24 mouse cellular contexts compared by ENCODE assay signal in genomic region chr11:95619081-95619480, GRCm38 (mm10). TPM values are rescaled to one million over a fixed set of nuclear protein-coding genes. Genes with fewer than 3 reads are reported as not detected.
DNase-seq lines count a peak whose midpoint lies in the region; ATAC-seq lines count a peak whose summit lies in the region.
"Had no signal": no experiment of that assay in that cellular context is flagged by ENCODE, and none has a peak within 500 bp of the region (broad histone marks: within the 10 kb centered on the region; RNA-seq: fewer than 3 reads in every experiment).

No protein-coding gene starts in this region.

- H3K27ac ChIP-seq in hindbrain, embryonic 14.5 days, result no peak overlapping the region
- H3K27ac ChIP-seq in hindbrain, embryonic 13.5 days, result no peak overlapping the region
- H3K27ac ChIP-seq in midbrain, embryonic 10.5 days (replicated peaks), result peak overlapping the region; percentile 13; the same call in 1 of the 2 replicates
- H3K27ac ChIP-seq in midbrain, embryonic 15.5 days, result no peak overlapping the region
- no peak overlapping the region for H3K27ac ChIP-seq in neural tube, embryonic 15.5 days (replicated peaks)
- H3K27ac ChIP-seq: heart, embryonic 10.5 days; kidney, embryonic 15.5 days; liver, embryonic 15.5 days; lung, embryonic 15.5 days; stomach, postnatal 0 days had no signal

- DNase-seq in cerebellum, postnatal 14 days, result peak; percentile 70 to 76
- no peak for DNase-seq in cerebellum, adult 9-10 months
- no peak for DNase-seq in hindbrain, embryonic 14.5 days (ENCODE audit: low spot score)
- DNase-seq in midbrain, embryonic 10.5 days (ENCODE audit: low spot score), result no peak
- no peak for DNase-seq in urinary bladder, postnatal 25 days (ENCODE audit: low spot score)
- DNase-seq: adrenal gland, postnatal 36 days; cerebellum, adult 11 months; cerebellum, postnatal 36 days; embryo, embryonic 11 days; kidney, postnatal 36 days; liver; lung, postnatal 36 days; midbrain, embryonic 14.5 days; right cerebral cortex, postnatal 14 days had no signal

- H3K27me3 ChIP-seq in hindbrain, embryonic 14.5 days (ENCODE audit: control insufficient read depth, insufficient read depth, low read length), result no peaks in the 10 kb centered on the region
- H3K27me3 ChIP-seq in hindbrain, embryonic 13.5 days, result peaks cover 15% of the 10 kb centered on the region; the same call in 1 of the 2 replicates
- peaks cover 40% of the 10 kb centered on the region for H3K27me3 ChIP-seq in midbrain, embryonic 10.5 days (ENCODE audit: low read depth, poor library complexity, severe bottlenecking)
- H3K27me3 ChIP-seq in midbrain, embryonic 15.5 days (replicated peaks), result no peaks in the 10 kb centered on the region; the same call in 1 of the 2 replicates
- H3K27me3 ChIP-seq in neural tube, embryonic 15.5 days (replicated peaks), result no peaks in the 10 kb centered on the region
- H3K27me3 ChIP-seq: lung, embryonic 15.5 days had no signal

- ATAC-seq in hindbrain, embryonic 14.5 days (ENCODE audit: low FRiP score), result peak; percentile 28; the same call in 1 of the 2 replicates
- no peak for ATAC-seq in hindbrain, embryonic 13.5 days (ENCODE audit: low FRiP score)
- ATAC-seq in midbrain, embryonic 15.5 days (replicated peaks), result no peak
- peak; percentile 40 for ATAC-seq in neural tube, embryonic 15.5 days (ENCODE audit: low FRiP score)
- ATAC-seq: intestine, postnatal 0 days had no signal

- H3K9ac ChIP-seq in hindbrain, embryonic 14.5 days, result no peak overlapping the region
- no peak overlapping the region for H3K9ac ChIP-seq in hindbrain, embryonic 13.5 days
- H3K9ac ChIP-seq in midbrain, embryonic 15.5 days, result no peak overlapping the region
- H3K9ac ChIP-seq in neural tube, embryonic 15.5 days (replicated peaks), result no peak overlapping the region
- H3K9ac ChIP-seq: kidney, embryonic 15.5 days; liver, embryonic 15.5 days; lung, embryonic 15.5 days had no signal

- no peak overlapping the region for H3K4me2 ChIP-seq in hindbrain, embryonic 14.5 days (replicated peaks)
- H3K4me2 ChIP-seq in hindbrain, embryonic 13.5 days, result no peak overlapping the region
- no peak overlapping the region for H3K4me2 ChIP-seq in midbrain, embryonic 15.5 days
- no peak overlapping the region for H3K4me2 ChIP-seq in neural tube, embryonic 15.5 days
- H3K4me2 ChIP-seq: kidney, embryonic 15.5 days; liver, embryonic 15.5 days; lung, embryonic 15.5 days had no signal

- H3K4me3 ChIP-seq in hindbrain, embryonic 14.5 days (replicated peaks; ENCODE audit: low read length), result no peak overlapping the region
- no peak overlapping the region for H3K4me3 ChIP-seq in hindbrain, embryonic 13.5 days
- no peak overlapping the region for H3K4me3 ChIP-seq in midbrain, embryonic 10.5 days
- no peak overlapping the region for H3K4me3 ChIP-seq in midbrain, embryonic 15.5 days
- no peak overlapping the region for H3K4me3 ChIP-seq in neural tube, embryonic 15.5 days (replicated peaks)
- H3K4me3 ChIP-seq: heart, embryonic 10.5 days; kidney, embryonic 15.5 days; liver, embryonic 15.5 days; lung, embryonic 15.5 days; megakaryocyte, embryonic 14.5 days had no signal

- H3K36me3 ChIP-seq in hindbrain, embryonic 14.5 days (replicated peaks; ENCODE audit: control insufficient read depth, insufficient read depth), result no peaks in the 10 kb centered on the region
- H3K36me3 ChIP-seq in hindbrain, embryonic 13.5 days, result no peaks in the 10 kb centered on the region
- H3K36me3 ChIP-seq in midbrain, embryonic 10.5 days, result no peaks in the 10 kb centered on the region
- H3K36me3 ChIP-seq in midbrain, embryonic 15.5 days (replicated peaks), result no peaks in the 10 kb centered on the region
- H3K36me3 ChIP-seq in neural tube, embryonic 15.5 days, result no peaks in the 10 kb centered on the region
- H3K36me3 ChIP-seq: heart, embryonic 10.5 days; kidney, embryonic 15.5 days; liver, embryonic 15.5 days; lung, embryonic 15.5 days had no signal

- H3K9me3 ChIP-seq in hindbrain, embryonic 14.5 days (ENCODE audit: control insufficient read depth, low read length), result no peaks in the 10 kb centered on the region
- H3K9me3 ChIP-seq in hindbrain, embryonic 13.5 days, result no peaks in the 10 kb centered on the region
- H3K9me3 ChIP-seq in midbrain, embryonic 10.5 days (replicated peaks), result no peaks in the 10 kb centered on the region
- H3K9me3 ChIP-seq in midbrain, embryonic 15.5 days, result no peaks in the 10 kb centered on the region
- H3K9me3 ChIP-seq in neural tube, embryonic 15.5 days (replicated peaks), result no peaks in the 10 kb centered on the region
- H3K9me3 ChIP-seq: heart, embryonic 10.5 days; kidney, embryonic 15.5 days; liver, embryonic 15.5 days; lung, embryonic 15.5 days; megakaryocyte, embryonic 14.5 days had no signal

- 0 out of 2 replicates have a peak, but pooled peaks cover 8% of the 10 kb centered on the region for H3K4me1 ChIP-seq in hindbrain, embryonic 14.5 days (replicated peaks; ENCODE audit: control insufficient read depth, insufficient read depth, low read length)
- peaks cover 32% of the 10 kb centered on the region for H3K4me1 ChIP-seq in hindbrain, embryonic 13.5 days (replicated peaks)
- H3K4me1 ChIP-seq in midbrain, embryonic 10.5 days, result peaks cover 36% of the 10 kb centered on the region
- peaks cover 2% of the 10 kb centered on the region; the same call in 1 of the 2 replicates for H3K4me1 ChIP-seq in midbrain, embryonic 15.5 days
- H3K4me1 ChIP-seq in neural tube, embryonic 15.5 days, result peaks cover 32% of the 10 kb centered on the region
- H3K4me1 ChIP-seq: liver, embryonic 15.5 days; megakaryocyte, embryonic 14.5 days had no signal

- WGBS in hindbrain, embryonic 14.5 days, result 48% methylated on average over 3 of the region's 3 CpGs
- WGBS in hindbrain, embryonic 13.5 days, result 54% methylated on average over 3 of the region's 3 CpGs
- 83% methylated on average over 3 of the region's 3 CpGs for WGBS in midbrain, embryonic 10.5 days
- 62% methylated on average over 3 of the region's 3 CpGs for WGBS in midbrain, embryonic 15.5 days
- WGBS in neural tube, embryonic 15.5 days, result 50% methylated on average over 3 of the region's 3 CpGs

RNA-seq across cellular contexts. Expression of gene Ngfr, which starts 31.5 kb away (rescaled TPM):
- 38.2 and 48.5 TPM in 2 replicates for polyA plus RNA-seq in hindbrain, embryonic 14.5 days (2014; fragmentation: Nextera tagmentation; extraction: Ambion mirVana)
- polyA plus RNA-seq in hindbrain, embryonic 13.5 days (2015; fragmentation: Nextera tagmentation; extraction: Ambion mirVana), result 41.4 and 45.5 TPM in 2 replicates
- 17.9 and 22.5 TPM in 2 replicates for polyA plus RNA-seq in midbrain, embryonic 10.5 days (2016; fragmentation: Nextera tagmentation; extraction: Ambion mirVana)
- 14.0 and 15.4 TPM in 2 replicates for polyA plus RNA-seq in midbrain, embryonic 15.5 days (2015; fragmentation: Nextera tagmentation; extraction: Ambion mirVana)
- 69.1 and 69.3 TPM in 2 replicates for polyA plus RNA-seq in neural tube, embryonic 15.5 days (2015; fragmentation: Nextera tagmentation; extraction: Ambion mirVana)

RNA-seq across cellular contexts. Expression of gene Phb, which starts 47.7 kb away (rescaled TPM):
- polyA plus RNA-seq in hindbrain, embryonic 14.5 days (2014; fragmentation: Nextera tagmentation; extraction: Ambion mirVana), result 200 and 220 TPM in 2 replicates
- 175 and 186 TPM in 2 replicates for polyA plus RNA-seq in hindbrain, embryonic 13.5 days (2015; fragmentation: Nextera tagmentation; extraction: Ambion mirVana)
- 227 and 251 TPM in 2 replicates for polyA plus RNA-seq in midbrain, embryonic 10.5 days (2016; fragmentation: Nextera tagmentation; extraction: Ambion mirVana)
- polyA plus RNA-seq in midbrain, embryonic 15.5 days (2015; fragmentation: Nextera tagmentation; extraction: Ambion mirVana), result 166 and 185 TPM in 2 replicates
- polyA plus RNA-seq in neural tube, embryonic 15.5 days (2015; fragmentation: Nextera tagmentation; extraction: Ambion mirVana), result 205 and 208 TPM in 2 replicates

Comparison
In these comparisons a context has a peak if more than half of its experiments do, and no peak if none do; other contexts are left out.
1. DNase-seq: peak in cerebellum, postnatal 14 days (2 of 2); none in cerebellum, adult 9-10 months (single experiment), hindbrain, embryonic 14.5 days (single experiment), midbrain, embryonic 10.5 days (single experiment) and urinary bladder, postnatal 25 days (single experiment).
2. ATAC-seq: peak in hindbrain, embryonic 14.5 days (single experiment) and neural tube, embryonic 15.5 days (single experiment); none in hindbrain, embryonic 13.5 days (single experiment) and midbrain, embryonic 15.5 days (single experiment).